Mouse (Mus musculus): ENCODE data around the gene Krtap10-4. TPM values are rescaled to one million over a fixed set of nuclear protein-coding genes. Genes with fewer than 3 reads are reported as not detected.

Gene Krtap10-4
- total RNA-seq (2014; rRNA removed) (not detected in 2 replicates), polyA plus RNA-seq (2012; rRNA removed) (not detected in 2 replicates)

GRCm38 (mm10) chr10:77826951-77827350 is at the start of gene Krtap10-4:
Gene Krtap10-4, minus strand, starts transcription at chr10:77827095.
- Histone ChIP-seq H3K79me2 (ENCODE audit: control insufficient read depth, insufficient read depth, low read length) (no peaks in the 10 kb centered on the region), H3K4me1 (ENCODE audit: control insufficient read depth, insufficient read depth, low read length) (no peaks in the 10 kb centered on the region), H3K4me3 (ENCODE audit: insufficient read depth, low read depth, low read length) (no peak within 1 kb of the TSS), H3K27me3 (ENCODE audit: control insufficient read depth, insufficient read depth, low read length) (no peaks in the 10 kb centered on the region), H3K27ac (replicated peaks; ENCODE audit: insufficient read depth, low read depth, low read length) (no peak within 1 kb of the TSS), H3K9ac (ENCODE audit: low read depth, low read length) (no peak within 1 kb of the TSS), H3K36me3 (ENCODE audit: control insufficient read depth, insufficient read depth, low read length) (no peaks in the 10 kb centered on the region)
- no peak for TF ChIP-seq POLR2A (IDR thresholded peaks at IDR 0.05; ENCODE audit: extremely low read depth, insufficient read depth, low read length)
- no peak for TF ChIP-seq CTCF (IDR thresholded peaks at IDR 0.05; ENCODE audit: low read depth, low read length)
- no peak for DNase-seq (ENCODE audit: extremely low read depth, low read depth, low spot score)
- 74% methylated on average over 6 of the region's 6 CpGs for WGBS

- H3K79me2 ChIP-seq (ENCODE audit: control insufficient read depth, insufficient read depth, low read length), result no peaks in the 10 kb centered on the region
- no peaks in the 10 kb centered on the region for H3K27me3 ChIP-seq (ENCODE audit: control insufficient read depth, insufficient read depth, low read length)
- no peak overlapping the region for H3K4me3 ChIP-seq (ENCODE audit: insufficient read depth, low read depth, low read length)
- H3K27ac ChIP-seq (replicated peaks; ENCODE audit: insufficient read depth, low read depth, low read length), result no peak overlapping the region
- DNase-seq (ENCODE audit: extremely low read depth, low read depth, low spot score), result no peak
- TF ChIP-seq CTCF (IDR thresholded peaks at IDR 0.05; ENCODE audit: low read depth, low read length), result no peak
- no peak for TF ChIP-seq POLR2A (IDR thresholded peaks at IDR 0.05; ENCODE audit: extremely low read depth, insufficient read depth, low read length)
- H3K9ac ChIP-seq (ENCODE audit: low read depth, low read length), result no peak overlapping the region
- H3K4me1 ChIP-seq (ENCODE audit: control insufficient read depth, insufficient read depth, low read length), result no peaks in the 10 kb centered on the region
- 86% methylated on average over 7 of the region's 7 CpGs for WGBS
- no peaks in the 10 kb centered on the region for H3K36me3 ChIP-seq (ENCODE audit: control insufficient read depth, insufficient read depth, low read length)
Measured at GRCm38 (mm10) chr10:77869651-77870050, 42.8 kb upstream of the Krtap10-4 start.

GRCm38 (mm10) chr10:77867546-77867945 is 40.7 kb upstream of the Krtap10-4 start:
- 16% methylated on average over 1 of the region's 1 CpGs for WGBS
- H3K36me3 ChIP-seq (ENCODE audit: control insufficient read depth, insufficient read depth, low read length), result no peaks in the 10 kb centered on the region
- DNase-seq (ENCODE audit: extremely low read depth, low read depth, low spot score), result no peak
- no peaks in the 10 kb centered on the region for H3K27me3 ChIP-seq (ENCODE audit: control insufficient read depth, insufficient read depth, low read length)
- no peaks in the 10 kb centered on the region for H3K79me2 ChIP-seq (ENCODE audit: control insufficient read depth, insufficient read depth, low read length)
- H3K27ac ChIP-seq (replicated peaks; ENCODE audit: insufficient read depth, low read depth, low read length), result no peak overlapping the region
- H3K4me1 ChIP-seq (ENCODE audit: control insufficient read depth, insufficient read depth, low read length), result no peaks in the 10 kb centered on the region
- H3K9ac ChIP-seq (ENCODE audit: low read depth, low read length), result no peak overlapping the region
- H3K4me3 ChIP-seq (ENCODE audit: insufficient read depth, low read depth, low read length), result no peak overlapping the region
- no peak for TF ChIP-seq CTCF (IDR thresholded peaks at IDR 0.05; ENCODE audit: low read depth, low read length)
- TF ChIP-seq POLR2A (IDR thresholded peaks at IDR 0.05; ENCODE audit: extremely low read depth, insufficient read depth, low read length), result no peak

GRCm38 (mm10) chr10:77864762-77865143 is 37.9 kb upstream of the Krtap10-4 start:
- WGBS, result 44% methylated on average over 11 of the region's 11 CpGs

GRCm38 (mm10) chr10:77864067-77864761 is 37.3 kb upstream of the Krtap10-4 start:
- H3K4me1 ChIP-seq (ENCODE audit: control insufficient read depth, insufficient read depth, low read length), result no peaks in the 10 kb centered on the region
- 34% methylated on average over 14 of the region's 14 CpGs for WGBS
- H3K27ac ChIP-seq (replicated peaks; ENCODE audit: insufficient read depth, low read depth, low read length), result no peak overlapping the region
- TF ChIP-seq POLR2A (IDR thresholded peaks at IDR 0.05; ENCODE audit: extremely low read depth, insufficient read depth, low read length) (no peak), CTCF (IDR thresholded peaks at IDR 0.05; ENCODE audit: low read depth, low read length) (no peak)
- DNase-seq (ENCODE audit: extremely low read depth, low read depth, low spot score), result peak; percentile 72
- H3K27me3 ChIP-seq (ENCODE audit: control insufficient read depth, insufficient read depth, low read length), result no peaks in the 10 kb centered on the region; the same call in 1 of the 2 replicates
- no peak overlapping the region for H3K9ac ChIP-seq (ENCODE audit: low read depth, low read length)
- no peaks in the 10 kb centered on the region for H3K36me3 ChIP-seq (ENCODE audit: control insufficient read depth, insufficient read depth, low read length)
- no peaks in the 10 kb centered on the region for H3K79me2 ChIP-seq (ENCODE audit: control insufficient read depth, insufficient read depth, low read length)
- H3K4me3 ChIP-seq (ENCODE audit: insufficient read depth, low read depth, low read length), result peak overlapping the region; percentile 32; the same call in 1 of the 2 replicates

More at GRCm38 (mm10) chr10:77864762-77865143, 37.9 kb upstream of the Krtap10-4 start:
- Histone ChIP-seq H3K27ac (replicated peaks; ENCODE audit: insufficient read depth, low read depth, low read length) (no peak overlapping the region), H3K4me3 (ENCODE audit: insufficient read depth, low read depth, low read length) (peak overlapping the region; percentile 32; the same call in 1 of the 2 replicates), H3K79me2 (ENCODE audit: control insufficient read depth, insufficient read depth, low read length) (no peaks in the 10 kb centered on the region), H3K27me3 (ENCODE audit: control insufficient read depth, insufficient read depth, low read length) (no peaks in the 10 kb centered on the region), H3K4me1 (ENCODE audit: control insufficient read depth, insufficient read depth, low read length) (no peaks in the 10 kb centered on the region), H3K9ac (ENCODE audit: low read depth, low read length) (no peak overlapping the region), H3K36me3 (ENCODE audit: control insufficient read depth, insufficient read depth, low read length) (no peaks in the 10 kb centered on the region)
- no peak for DNase-seq (ENCODE audit: extremely low read depth, low read depth, low spot score)
- TF ChIP-seq CTCF (IDR thresholded peaks at IDR 0.05; ENCODE audit: low read depth, low read length) (no peak), POLR2A (IDR thresholded peaks at IDR 0.05; ENCODE audit: extremely low read depth, insufficient read depth, low read length) (no peak)

- DNase-seq (ENCODE audit: extremely low read depth, low read depth, low spot score), result no peak
- Histone ChIP-seq H3K79me2 (ENCODE audit: control insufficient read depth, insufficient read depth, low read length) (no peaks in the 10 kb centered on the region), H3K27me3 (ENCODE audit: control insufficient read depth, insufficient read depth, low read length) (no peaks in the 10 kb centered on the region; the same call in 1 of the 2 replicates), H3K9ac (ENCODE audit: low read depth, low read length) (no peak within 1 kb of the TSS), H3K36me3 (ENCODE audit: control insufficient read depth, insufficient read depth, low read length) (no peaks in the 10 kb centered on the region), H3K4me3 (ENCODE audit: insufficient read depth, low read depth, low read length) (no peak within 1 kb of the TSS), H3K27ac (replicated peaks; ENCODE audit: insufficient read depth, low read depth, low read length) (no peak within 1 kb of the TSS), H3K4me1 (ENCODE audit: control insufficient read depth, insufficient read depth, low read length) (no peaks in the 10 kb centered on the region)
- TF ChIP-seq CTCF (IDR thresholded peaks at IDR 0.05; ENCODE audit: low read depth, low read length) (no peak), POLR2A (IDR thresholded peaks at IDR 0.05; ENCODE audit: extremely low read depth, insufficient read depth, low read length) (no peak)
- 59% methylated on average over 7 of the region's 7 CpGs for WGBS
Measured at GRCm38 (mm10) chr10:77861675-77862074, 34.8 kb upstream of the Krtap10-4 start, which contains the start of gene Gm3285. Gene Gm3285, plus strand, starts transcription at chr10:77861975.
